Mouse (Mus musculus) spleen, adult 2 months (tissue): Measurements from ENCODE around the gene Cenpa.

Source experiments
- CTCF ChIP-seq: fragments of 200-500 bp; IDR thresholded peaks from 2 replicates; pipeline ENCODE4 v1.5.1; 2011; ENCODE audit warnings: mild to moderate bottlenecking, inconsistent platforms; ENCODE audit not compliant: insufficient read depth, insufficient read length, insufficient replicate concordance; ENCODE audit errors: extremely low read depth
- POLR2A ChIP-seq: fragments of 200-500 bp; IDR thresholded peaks from 2 replicates; pipeline ENCODE4 v1.6.1; 2011; ENCODE audit warnings: low read depth, low read length, inconsistent platforms

DNA sequence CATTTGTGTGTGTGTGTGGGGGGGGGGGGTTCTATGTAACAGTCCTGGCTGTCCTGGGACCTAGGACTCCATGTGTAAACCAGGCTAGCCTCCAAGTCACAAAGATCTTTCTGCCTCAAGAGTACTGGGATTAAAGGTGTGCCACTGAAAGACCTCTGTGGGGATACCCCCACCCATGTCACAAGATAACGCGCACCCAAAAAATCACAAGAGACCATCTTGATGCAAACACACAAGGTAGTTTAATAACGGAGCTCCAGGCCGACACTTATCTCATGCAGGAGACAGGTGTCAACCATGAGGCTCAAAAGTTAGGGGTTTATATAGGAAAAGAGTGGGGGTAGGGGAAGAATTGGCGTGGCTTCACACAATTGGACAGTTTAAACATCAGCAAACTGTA, 5.8 kb upstream of the Cenpa start:
- TF ChIP-seq POLR2A (no peak), CTCF (no peak)
